Mouse (Mus musculus): Measurements from ENCODE around the gene Klk4. TPM values are rescaled to one million over a fixed set of nuclear protein-coding genes. Genes with fewer than 3 reads are reported as not detected.

Klk4 gene
- polyA plus RNA-seq, 1 experiment: not detected

GRCm38 (mm10) chr7:43934747-43935146 lies 53.8 kb downstream of the Klk4 start:
- TF ChIP-seq FLI1 (IDR thresholded peaks at IDR 0.05; ENCODE audit: low read length) (no peak), GATA1 (IDR thresholded peaks at IDR 0.05; ENCODE audit: borderline replicate concordance, low read length) (no peak)
- peaks cover 5% of the 10 kb centered on the region for H3K27me3 ChIP-seq (replicated peaks)
- H3K4me1 ChIP-seq: no peaks in the 10 kb centered on the region
- no peaks in the 10 kb centered on the region for H3K36me3 ChIP-seq (replicated peaks; ENCODE audit: low read length)
- H3K4me3 ChIP-seq (replicated peaks): no peak overlapping the region
- no peaks in the 10 kb centered on the region for H3K9me3 ChIP-seq

Other genes starting within 250 kb of the Klk4 start
- 0.86 TPM in 1 of 2 replicates, not detected in the other for gene Ceacam18, start 246.5 kb upstream of the Klk4 start, polyA plus RNA-seq (2012; ENCODE audit: insufficient read depth, low replicate concordance)
- gene Siglece, start 221.0 kb upstream of the Klk4 start, polyA plus RNA-seq (2012; ENCODE audit: insufficient read depth, low replicate concordance): not detected in 2 replicates
- gene Ctu1, start 209.1 kb upstream of the Klk4 start, polyA plus RNA-seq (2012; ENCODE audit: insufficient read depth, low replicate concordance): 6.6 and 15.5 TPM in 2 replicates
- not detected in 2 replicates for gene Klk14, start 190.7 kb upstream of the Klk4 start, polyA plus RNA-seq (2012; ENCODE audit: insufficient read depth, low replicate concordance)
- gene Klk13, start 168.6 kb upstream of the Klk4 start, polyA plus RNA-seq (2012; ENCODE audit: insufficient read depth, low replicate concordance): not detected in 2 replicates
- not detected in 2 replicates for gene Klk12, start 112.3 kb upstream of the Klk4 start, polyA plus RNA-seq (2012; ENCODE audit: insufficient read depth, low replicate concordance)
- gene Klk11, start 106.6 kb upstream of the Klk4 start, polyA plus RNA-seq (2012; ENCODE audit: insufficient read depth, low replicate concordance): not detected in 2 replicates
- gene Klk10, start 100.1 kb upstream of the Klk4 start, polyA plus RNA-seq (2012; ENCODE audit: insufficient read depth, low replicate concordance): not detected in 2 replicates
- gene Klk9, start 89.3 kb upstream of the Klk4 start, polyA plus RNA-seq (2012; ENCODE audit: insufficient read depth, low replicate concordance): not detected in 2 replicates
- 4.3 and 26.2 TPM in 2 replicates for gene Klk8, start 83.6 kb upstream of the Klk4 start, polyA plus RNA-seq (2012; ENCODE audit: insufficient read depth, low replicate concordance)
- gene Klk7, start 69.9 kb upstream of the Klk4 start, polyA plus RNA-seq (2012; ENCODE audit: insufficient read depth, low replicate concordance): not detected in 2 replicates
- gene Klk6, start 56.7 kb upstream of the Klk4 start, polyA plus RNA-seq (2012; ENCODE audit: insufficient read depth, low replicate concordance): not detected in 2 replicates
- not detected in 2 replicates for gene Klk5, start 39.2 kb upstream of the Klk4 start, polyA plus RNA-seq (2012; ENCODE audit: insufficient read depth, low replicate concordance)
- not detected in 2 replicates for gene Klk15, start 52.6 kb downstream of the Klk4 start, polyA plus RNA-seq (2012; ENCODE audit: insufficient read depth, low replicate concordance)
- not detected in 2 replicates for gene Klk1b8, start 69.5 kb downstream of the Klk4 start, polyA plus RNA-seq (2012; ENCODE audit: insufficient read depth, low replicate concordance)
- not detected in 2 replicates for gene Klk1b1, start 85.6 kb downstream of the Klk4 start, polyA plus RNA-seq (2012; ENCODE audit: insufficient read depth, low replicate concordance)
- not detected in 2 replicates for gene Klk1b9, start 94.9 kb downstream of the Klk4 start, polyA plus RNA-seq (2012; ENCODE audit: insufficient read depth, low replicate concordance)
- gene Klk1b11, start 114.7 kb downstream of the Klk4 start, polyA plus RNA-seq (2012; ENCODE audit: insufficient read depth, low replicate concordance): not detected in 2 replicates
- not detected in 2 replicates for gene Klk1b26, start 131.0 kb downstream of the Klk4 start, polyA plus RNA-seq (2012; ENCODE audit: insufficient read depth, low replicate concordance)
- gene Klk1b27, start 171.1 kb downstream of the Klk4 start, polyA plus RNA-seq (2012; ENCODE audit: insufficient read depth, low replicate concordance): not detected in 2 replicates
- not detected in 2 replicates for gene Klk1b21, start 221.2 kb downstream of the Klk4 start, polyA plus RNA-seq (2012; ENCODE audit: insufficient read depth, low replicate concordance)
- gene Klk1b22, start 231.5 kb downstream of the Klk4 start, polyA plus RNA-seq (2012; ENCODE audit: insufficient read depth, low replicate concordance): not detected in 2 replicates